Mouse (Mus musculus): Measurements from ENCODE around the gene Emid1.

DNA sequence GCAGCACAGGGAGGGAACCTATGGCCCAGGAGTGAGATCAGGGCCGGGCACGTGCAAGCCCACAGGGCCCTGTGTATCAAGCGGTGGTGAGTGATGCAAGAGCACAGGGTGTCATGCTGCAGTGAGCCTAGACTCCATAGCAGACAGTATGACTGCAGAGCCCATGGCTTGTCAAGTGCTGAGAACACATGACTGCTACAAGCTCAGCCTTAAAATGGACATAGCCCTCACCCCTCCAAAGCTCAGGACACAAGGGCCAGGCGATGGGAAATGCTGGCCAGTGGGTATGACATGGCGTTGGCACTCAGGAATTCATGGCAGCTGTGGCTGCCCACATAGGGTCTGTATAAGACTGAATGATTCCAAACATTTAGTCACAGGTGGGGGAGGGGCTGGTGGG, 45.0 kb upstream of the Emid1 start:
- TF ChIP-seq CTCF (IDR thresholded peaks at IDR 0.05; ENCODE audit: borderline replicate concordance, insufficient read depth, low read depth, low read length) (no peak), POLR2A (IDR thresholded peaks at IDR 0.05; ENCODE audit: borderline replicate concordance, insufficient read depth, low read length) (no peak)
